9 mouse cellular contexts compared by ENCODE assay signal in genomic region chr1:156217393-156217792, GRCm38 (mm10). TPM values are rescaled to one million over a fixed set of nuclear protein-coding genes. Genes with fewer than 3 reads are reported as not detected.
DNase-seq lines count a peak whose midpoint lies in the region; ATAC-seq and TF ChIP-seq lines count a peak whose summit lies in the region.
"Had no signal": no experiment of that assay in that cellular context is flagged by ENCODE, and none has a peak within 500 bp of the region (broad histone marks: within the 10 kb centered on the region; RNA-seq: fewer than 3 reads in every experiment).

No protein-coding gene starts in this region.

- H3K27me3 ChIP-seq in hindbrain, embryonic 10.5 days (ENCODE audit: insufficient read depth, poor library complexity, severe bottlenecking), result no peaks in the 10 kb centered on the region
- no peaks in the 10 kb centered on the region for H3K27me3 ChIP-seq in hindbrain, embryonic 14.5 days (ENCODE audit: control insufficient read depth, insufficient read depth, low read length)
- no peaks in the 10 kb centered on the region for H3K27me3 ChIP-seq in liver, postnatal 0 days (ENCODE audit: insufficient read depth, low read length)
- 0 out of 2 replicates have a peak, but pooled peaks cover 2% of the 10 kb centered on the region for H3K27me3 ChIP-seq in forebrain, embryonic 13.5 days
- H3K27me3 ChIP-seq: limb, embryonic 12.5 days had no signal

- 75% methylated on average over 3 of the region's 3 CpGs for WGBS in hindbrain, embryonic 10.5 days
- WGBS in hindbrain, embryonic 14.5 days, result 59% methylated on average over 3 of the region's 3 CpGs
- WGBS in liver, postnatal 0 days (ENCODE audit: insufficient replicate concordance), result 10% methylated on average over 3 of the region's 3 CpGs
- 86% methylated on average over 3 of the region's 3 CpGs for WGBS in forebrain, embryonic 13.5 days

- H3K9ac ChIP-seq in hindbrain, embryonic 14.5 days, result no peak overlapping the region
- H3K9ac ChIP-seq in liver, postnatal 0 days (replicated peaks), result no peak overlapping the region
- no peak overlapping the region for H3K9ac ChIP-seq in forebrain, embryonic 13.5 days
- H3K9ac ChIP-seq: limb, embryonic 12.5 days had no signal

- H3K9me3 ChIP-seq in hindbrain, embryonic 10.5 days, result no peaks in the 10 kb centered on the region
- H3K9me3 ChIP-seq in hindbrain, embryonic 14.5 days (ENCODE audit: control insufficient read depth, low read length), result no peaks in the 10 kb centered on the region
- no peaks in the 10 kb centered on the region for H3K9me3 ChIP-seq in liver, postnatal 0 days (ENCODE audit: low read length)
- H3K9me3 ChIP-seq in forebrain, embryonic 13.5 days (replicated peaks), result no peaks in the 10 kb centered on the region
- H3K9me3 ChIP-seq: limb, embryonic 12.5 days had no signal

- no peak for TF ChIP-seq CTCF in liver, postnatal 0 days (IDR thresholded peaks at IDR 0.05; ENCODE audit: low read depth)

- ATAC-seq in hindbrain, embryonic 14.5 days (ENCODE audit: low FRiP score), result no peak
- peak; percentile 87 for ATAC-seq in liver, postnatal 0 days
- ATAC-seq in forebrain, embryonic 13.5 days, result no peak
- no peak for ATAC-seq in inflammation-experienced regulatory T-cells, adult 6 months

- no peaks in the 10 kb centered on the region for H3K36me3 ChIP-seq in hindbrain, embryonic 10.5 days
- no peaks in the 10 kb centered on the region for H3K36me3 ChIP-seq in hindbrain, embryonic 14.5 days (replicated peaks; ENCODE audit: control insufficient read depth, insufficient read depth)
- H3K36me3 ChIP-seq in liver, postnatal 0 days (replicated peaks; ENCODE audit: insufficient read depth, low read length), result no peaks in the 10 kb centered on the region
- H3K36me3 ChIP-seq in forebrain, embryonic 13.5 days (ENCODE audit: poor library complexity, severe bottlenecking), result no peaks in the 10 kb centered on the region
- H3K36me3 ChIP-seq: limb, embryonic 12.5 days had no signal

- TF ChIP-seq EP300 in liver, postnatal 0 days (IDR thresholded peaks at IDR 0.05; ENCODE audit: low read depth), result peak; percentile 52; the same call in 1 of the 2 replicates

- 0 out of 2 replicates have a peak overlapping the region, but pooled peaks have one; percentile 57 for H3K27ac ChIP-seq in hindbrain, embryonic 10.5 days
- no peak overlapping the region for H3K27ac ChIP-seq in hindbrain, embryonic 14.5 days
- H3K27ac ChIP-seq in liver, postnatal 0 days (ENCODE audit: low read depth), result peak overlapping the region; percentile 80
- no peak overlapping the region for H3K27ac ChIP-seq in forebrain, embryonic 13.5 days
- H3K27ac ChIP-seq: limb, embryonic 12.5 days had no signal

- H3K4me1 ChIP-seq in hindbrain, embryonic 10.5 days (replicated peaks), result peaks cover 39% of the 10 kb centered on the region
- H3K4me1 ChIP-seq in hindbrain, embryonic 14.5 days (replicated peaks; ENCODE audit: control insufficient read depth, insufficient read depth, low read length), result peaks cover 8% of the 10 kb centered on the region
- H3K4me1 ChIP-seq in liver, postnatal 0 days (ENCODE audit: insufficient read depth), result peaks cover 41% of the 10 kb centered on the region
- 0 out of 2 replicates have a peak, but pooled peaks cover 5% of the 10 kb centered on the region for H3K4me1 ChIP-seq in forebrain, embryonic 13.5 days
- H3K4me1 ChIP-seq: limb, embryonic 12.5 days had no signal

- H3K4me2 ChIP-seq in hindbrain, embryonic 14.5 days (replicated peaks), result no peak overlapping the region
- 0 out of 2 replicates have a peak overlapping the region, but pooled peaks have one; percentile 30 for H3K4me2 ChIP-seq in liver, postnatal 0 days (ENCODE audit: low read depth, low read length)
- H3K4me2 ChIP-seq in forebrain, embryonic 13.5 days, result no peak overlapping the region
- H3K4me2 ChIP-seq: limb, embryonic 12.5 days had no signal

- DNase-seq in hindbrain, embryonic 10.5 days (ENCODE audit: low spot score), result no peak
- no peak for DNase-seq in hindbrain, embryonic 14.5 days (ENCODE audit: low spot score)
- peak; percentile 58 for DNase-seq in Muller cell, postnatal 12 days (ENCODE audit: inconsistent ontology term)
- DNase-seq in heart, adult 9 months (ENCODE audit: low spot score in 2 of 2), result peak; percentile 56 to 70
- DNase-seq in liver, postnatal 0 days, result peak; percentile 77
- DNase-seq in thymus, postnatal 4 days, result peak; percentile 64

- no peak overlapping the region for H3K4me3 ChIP-seq in hindbrain, embryonic 10.5 days
- H3K4me3 ChIP-seq in hindbrain, embryonic 14.5 days (replicated peaks; ENCODE audit: low read length), result no peak overlapping the region
- no peak overlapping the region for H3K4me3 ChIP-seq in liver, postnatal 0 days (ENCODE audit: low read depth, low read length)
- H3K4me3 ChIP-seq in forebrain, embryonic 13.5 days, result no peak overlapping the region
- H3K4me3 ChIP-seq: limb, embryonic 12.5 days had no signal

RNA-seq across cellular contexts. Expression of gene Fam163a, which starts 12.6 kb away (rescaled TPM):
- polyA plus RNA-seq in hindbrain, embryonic 10.5 days (2016; fragmentation: Nextera tagmentation; extraction: Ambion mirVana), result 4.9 and 7.7 TPM in 2 replicates
- polyA plus RNA-seq in hindbrain, embryonic 14.5 days (2014; fragmentation: Nextera tagmentation; extraction: Ambion mirVana), result 3.4 and 4.8 TPM in 2 replicates
- 0.05 and 0.07 TPM in 2 replicates for polyA plus RNA-seq in liver, postnatal 0 days (2015; fragmentation: Nextera tagmentation; extraction: Ambion mirVana)
- polyA plus RNA-seq in forebrain, embryonic 13.5 days (2015; fragmentation: Nextera tagmentation; extraction: Ambion mirVana), result 2.1 and 2.2 TPM in 2 replicates
- polyA plus RNA-seq in inflammation-experienced regulatory T-cells, adult 6 months (2017; shearing (Covaris generic)), result not detected

Comparison
In these comparisons a context has a peak if more than half of its experiments do, and no peak if none do; other contexts are left out.
1. H3K27ac ChIP-seq: peak in hindbrain, embryonic 10.5 days (single experiment) and liver, postnatal 0 days (single experiment); none in hindbrain, embryonic 14.5 days (single experiment) and forebrain, embryonic 13.5 days (single experiment).
2. DNase-seq: peak in Muller cell, postnatal 12 days (single experiment), heart, adult 9 months (2 of 2), liver, postnatal 0 days (single experiment) and thymus, postnatal 4 days (single experiment); none in hindbrain, embryonic 10.5 days (single experiment) and hindbrain, embryonic 14.5 days (single experiment).